Mouse (Mus musculus) spleen, adult 2 months (tissue): ENCODE measurements around the gene Pdlim1.

Experiments used
- CTCF ChIP-seq: fragments of 200-500 bp; IDR thresholded peaks from 2 replicates; pipeline ENCODE4 v1.5.1; 2011; ENCODE audit warnings: mild to moderate bottlenecking, inconsistent platforms; ENCODE audit not compliant: insufficient read depth, insufficient read length, insufficient replicate concordance; ENCODE audit errors: extremely low read depth
- POLR2A ChIP-seq: fragments of 200-500 bp; IDR thresholded peaks from 2 replicates; pipeline ENCODE4 v1.6.1; 2011; ENCODE audit warnings: low read depth, low read length, inconsistent platforms

- TF ChIP-seq CTCF: no peak
- TF ChIP-seq POLR2A: no peak
These were observed 12.2 kb downstream of the Pdlim1 start for GRCm38 (mm10) chr19:40259485-40259884.
